Mouse (Mus musculus): ENCODE measurements at regions not wholly inside any gene's neighbourhood (a gene's known extent, or its start where the extent isn't known, plus 50 kb on each side); places are given as distances from the start of the nearest gene placed in this dataset.

- Histone ChIP-seq H3K4me1 (replicated peaks; ENCODE audit: insufficient read depth, low read length) (no peaks in the 10 kb centered on the region; the same call in 1 of the 2 replicates), H3K36me3 (ENCODE audit: insufficient read depth, low read length) (no peaks in the 10 kb centered on the region), H3K27ac (no peak overlapping the region), H3K27me3 (ENCODE audit: insufficient read depth, low read length) (no peaks in the 10 kb centered on the region), H3K9ac (ENCODE audit: low read depth, low read length) (no peak overlapping the region), H3K4me3 (replicated peaks; ENCODE audit: low read depth, low read length) (no peak overlapping the region), H3K9me3 (replicated peaks; ENCODE audit: low read length) (no peaks in the 10 kb centered on the region), H3K4me2 (ENCODE audit: low read length) (no peak overlapping the region)
- TF ChIP-seq CTCF (IDR thresholded peaks at IDR 0.05; ENCODE audit: low read depth): no peak
- DNase-seq (ENCODE audit: low spot score): no peak
- 92% methylated on average over 2 of the region's 2 CpGs for WGBS
- ATAC-seq (replicated peaks; ENCODE audit: low FRiP score, low read depth): no peak
Observed at GRCm38 (mm10) chr2:170261191-170261590, 113.3 kb upstream of the Zfp217 start.

DNA sequence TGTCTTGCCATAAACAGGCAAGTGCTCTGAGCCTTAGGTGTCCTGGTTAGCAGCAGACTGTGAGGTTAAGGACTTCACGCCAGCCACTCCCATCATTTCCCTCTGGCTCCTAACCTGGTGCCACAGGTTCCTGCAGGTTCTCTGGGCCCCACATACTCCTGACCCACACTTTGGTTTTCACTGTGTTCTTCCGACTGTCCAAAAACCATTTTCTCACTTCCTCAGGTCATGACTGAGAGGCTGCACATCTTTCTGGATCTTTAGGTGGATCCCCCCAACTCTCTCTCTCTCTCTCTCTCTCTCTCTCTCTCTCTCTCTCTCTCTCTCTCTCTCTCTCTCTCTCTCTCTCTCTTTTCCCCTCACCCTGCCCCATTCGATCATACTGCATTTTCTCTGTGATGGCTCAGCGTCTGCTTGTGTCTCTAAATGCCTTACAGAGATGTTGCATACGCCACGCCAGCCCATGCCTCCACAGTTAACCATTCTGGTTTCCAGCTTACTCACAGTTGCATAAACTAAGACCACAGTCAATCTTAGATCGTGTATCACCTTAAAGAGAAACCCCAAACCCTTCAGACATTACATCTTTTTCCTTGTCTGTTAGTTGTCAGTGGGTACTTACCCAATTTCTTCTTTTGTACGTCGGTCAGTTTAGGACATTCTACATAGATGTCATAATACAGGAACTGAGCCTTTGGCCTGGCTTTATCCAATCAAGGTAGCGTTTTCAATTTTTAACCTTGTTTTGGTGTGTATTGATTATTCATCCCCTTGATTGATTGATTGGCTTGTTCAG lies 112.0 kb upstream of the Zfp217 start:
- Histone ChIP-seq H3K9me3 (replicated peaks; ENCODE audit: low read length) (no peaks in the 10 kb centered on the region), H3K9ac (ENCODE audit: low read depth, low read length) (no peak overlapping the region), H3K4me3 (replicated peaks; ENCODE audit: low read depth, low read length) (no peak overlapping the region), H3K36me3 (ENCODE audit: insufficient read depth, low read length) (no peaks in the 10 kb centered on the region), H3K27me3 (ENCODE audit: insufficient read depth, low read length) (no peaks in the 10 kb centered on the region), H3K27ac (no peak overlapping the region), H3K4me2 (ENCODE audit: low read length) (no peak overlapping the region), H3K4me1 (replicated peaks; ENCODE audit: insufficient read depth, low read length) (no peaks in the 10 kb centered on the region; the same call in 1 of the 2 replicates)
- no peak for DNase-seq (ENCODE audit: low spot score)
- TF ChIP-seq CTCF (IDR thresholded peaks at IDR 0.05; ENCODE audit: low read depth): no peak
- WGBS: 94% methylated on average over 10 of the region's 10 CpGs
- no peak for ATAC-seq (replicated peaks; ENCODE audit: low FRiP score, low read depth)

GRCm38 (mm10) chr2:170258367-170258766 lies 110.5 kb upstream of the Zfp217 start:
- H3K4me3 ChIP-seq (replicated peaks; ENCODE audit: low read depth, low read length): no peak overlapping the region
- no peaks in the 10 kb centered on the region for H3K9me3 ChIP-seq (replicated peaks; ENCODE audit: low read length)
- 52% methylated on average over 12 of the region's 13 CpGs for WGBS
- no peak for ATAC-seq (replicated peaks; ENCODE audit: low FRiP score, low read depth)
- no peak overlapping the region; the same call in 1 of the 2 replicates for H3K27ac ChIP-seq
- no peak overlapping the region for H3K9ac ChIP-seq (ENCODE audit: low read depth, low read length)
- H3K4me1 ChIP-seq (replicated peaks; ENCODE audit: insufficient read depth, low read length): no peaks in the 10 kb centered on the region; the same call in 1 of the 2 replicates
- TF ChIP-seq CTCF (IDR thresholded peaks at IDR 0.05; ENCODE audit: low read depth): no peak
- H3K36me3 ChIP-seq (ENCODE audit: insufficient read depth, low read length): no peaks in the 10 kb centered on the region
- H3K4me2 ChIP-seq (ENCODE audit: low read length): no peak overlapping the region
- H3K27me3 ChIP-seq (ENCODE audit: insufficient read depth, low read length): no peaks in the 10 kb centered on the region
- peak; percentile 58 for DNase-seq (ENCODE audit: low spot score)

DNA sequence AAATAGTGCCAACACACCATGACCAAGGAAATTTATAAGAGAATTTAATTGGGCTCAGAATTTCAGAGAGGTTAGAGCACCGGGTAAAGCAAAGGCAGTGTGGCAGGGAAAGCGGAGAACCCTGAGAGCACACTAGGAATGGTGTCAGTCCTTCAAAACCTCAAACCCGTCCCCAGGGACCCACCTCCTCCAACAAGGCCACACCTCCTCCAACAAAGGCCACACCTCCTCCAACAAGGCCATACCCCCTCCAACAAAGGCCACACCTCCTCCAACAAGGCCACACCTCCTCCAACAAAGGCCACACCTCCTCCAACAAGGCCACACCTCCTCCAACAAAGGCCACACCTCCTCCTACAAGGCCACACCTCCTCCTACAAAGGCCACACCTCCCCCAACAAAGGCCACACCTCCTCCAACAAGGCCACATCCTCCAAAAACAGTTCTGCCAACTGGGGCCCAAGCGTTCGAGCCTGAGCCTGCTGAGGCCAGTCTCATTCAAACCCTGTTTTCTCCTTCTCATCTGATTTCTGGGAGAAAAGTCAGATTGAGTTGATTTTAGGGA lies 109.8 kb upstream of the Zfp217 start:
- 88% methylated on average over 5 of the region's 5 CpGs for WGBS
- no peak overlapping the region for H3K9ac ChIP-seq (ENCODE audit: low read depth, low read length)
- no peak overlapping the region for H3K4me3 ChIP-seq (replicated peaks; ENCODE audit: low read depth, low read length)

GRCm38 (mm10) chr2:170255997-170256396 lies 108.1 kb upstream of the Zfp217 start:
- DNase-seq (ENCODE audit: low spot score) (no peak), ATAC-seq (replicated peaks; ENCODE audit: low FRiP score, low read depth) (no peak)
- WGBS: 95% methylated on average over 5 of the region's 5 CpGs
- H3K4me2 ChIP-seq (ENCODE audit: low read length): no peak overlapping the region
- no peak overlapping the region for H3K4me3 ChIP-seq (replicated peaks; ENCODE audit: low read depth, low read length)
- H3K9me3 ChIP-seq (replicated peaks; ENCODE audit: low read length): no peaks in the 10 kb centered on the region
- TF ChIP-seq CTCF (IDR thresholded peaks at IDR 0.05; ENCODE audit: low read depth): no peak
- no peaks in the 10 kb centered on the region; the same call in 1 of the 2 replicates for H3K4me1 ChIP-seq (replicated peaks; ENCODE audit: insufficient read depth, low read length)
- no peak overlapping the region for H3K9ac ChIP-seq (ENCODE audit: low read depth, low read length)
- no peaks in the 10 kb centered on the region for H3K36me3 ChIP-seq (ENCODE audit: insufficient read depth, low read length)
- no peak overlapping the region for H3K27ac ChIP-seq
- no peaks in the 10 kb centered on the region for H3K27me3 ChIP-seq (ENCODE audit: insufficient read depth, low read length)

More for the DNA sequence above, 109.8 kb upstream of the Zfp217 start:
- Histone ChIP-seq H3K4me1 (replicated peaks; ENCODE audit: insufficient read depth, low read length) (no peaks in the 10 kb centered on the region; the same call in 1 of the 2 replicates), H3K9me3 (replicated peaks; ENCODE audit: low read length) (no peaks in the 10 kb centered on the region), H3K36me3 (ENCODE audit: insufficient read depth, low read length) (no peaks in the 10 kb centered on the region), H3K4me2 (ENCODE audit: low read length) (no peak overlapping the region), H3K27ac (no peak overlapping the region; the same call in 1 of the 2 replicates), H3K27me3 (ENCODE audit: insufficient read depth, low read length) (no peaks in the 10 kb centered on the region)
- no peak for ATAC-seq (replicated peaks; ENCODE audit: low FRiP score, low read depth)
- DNase-seq (ENCODE audit: low spot score): no peak
- TF ChIP-seq CTCF (IDR thresholded peaks at IDR 0.05; ENCODE audit: low read depth): no peak

DNA sequence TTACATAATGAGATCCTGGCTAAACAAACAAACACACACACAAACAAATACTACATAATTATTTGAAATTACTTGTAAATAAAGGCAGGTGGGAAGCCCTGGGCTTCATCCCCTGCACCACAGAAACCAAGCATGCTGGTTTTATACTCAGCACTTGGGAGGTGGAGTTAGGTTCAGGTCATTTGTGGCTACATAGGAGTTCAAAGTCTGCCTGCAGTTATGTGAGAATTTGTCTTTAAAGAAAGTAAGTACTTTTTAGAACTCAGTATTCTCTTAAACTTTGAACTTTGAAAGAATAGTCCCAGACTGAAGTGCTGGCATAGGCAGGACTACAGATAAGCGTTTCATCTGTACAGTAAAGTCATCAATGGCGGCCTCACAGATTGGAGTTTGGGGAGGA lies 107.6 kb upstream of the Zfp217 start:
- Histone ChIP-seq H3K4me1 (replicated peaks; ENCODE audit: insufficient read depth, low read length) (no peaks in the 10 kb centered on the region; the same call in 1 of the 2 replicates), H3K4me3 (replicated peaks; ENCODE audit: low read depth, low read length) (no peak overlapping the region), H3K9ac (ENCODE audit: low read depth, low read length) (no peak overlapping the region), H3K9me3 (replicated peaks; ENCODE audit: low read length) (no peaks in the 10 kb centered on the region), H3K27me3 (ENCODE audit: insufficient read depth, low read length) (no peaks in the 10 kb centered on the region), H3K36me3 (ENCODE audit: insufficient read depth, low read length) (no peaks in the 10 kb centered on the region), H3K27ac (no peak overlapping the region), H3K4me2 (ENCODE audit: low read length) (no peak overlapping the region)
- WGBS: 95% methylated on average over 2 of the region's 2 CpGs
- no peak for TF ChIP-seq CTCF (IDR thresholded peaks at IDR 0.05; ENCODE audit: low read depth)
- no peak for ATAC-seq (replicated peaks; ENCODE audit: low FRiP score, low read depth)
- no peak for DNase-seq (ENCODE audit: low spot score)

Measured in kidney, postnatal 0 days (tissue).